Mouse (Mus musculus) small intestine, adult 2 months (tissue): Measurements from ENCODE around the gene Cry1.

Experiments
- CTCF ChIP-seq: fragments of 200-500 bp; IDR thresholded peaks from 2 replicates; pipeline ENCODE4 v1.5.1; 2012; ENCODE audit warnings: low read depth, mild to moderate bottlenecking, control low read depth, inconsistent platforms, low read length, moderate library complexity, mixed read lengths; ENCODE audit not compliant: insufficient replicate concordance, insufficient read length; ENCODE audit errors: extremely low read depth
- POLR2A ChIP-seq: fragments of 200-500 bp; IDR thresholded peaks from 2 replicates; pipeline ENCODE4 v1.6.1; 2012; ENCODE audit warnings: low read depth, mild to moderate bottlenecking, control low read depth, inconsistent platforms, low read length, moderate library complexity

- TF ChIP-seq CTCF: no peak
- no peak for TF ChIP-seq POLR2A
Measured at GRCm38 (mm10) chr10:85101841-85102240, 83.0 kb downstream of the Cry1 start.
